Mouse (Mus musculus) telencephalon, adult 2 months (tissue): Measurements from ENCODE around the gene Phactr2.

ENCODE experiments used
- DNase-seq: peaks from one replicate; pipeline ENCODE4 v3.0.0-alpha.2; 2011; ENCODE audit warnings: low read depth, low spot score

Gene Phactr2

GRCm38 (mm10) chr10:13275152-13275551 lies 199.1 kb downstream of the Phactr2 start:
- no peak for DNase-seq

GRCm38 (mm10) chr10:13274699-13275098 lies 199.5 kb downstream of the Phactr2 start:
- DNase-seq: no peak

- no peak for DNase-seq
These were observed 200.5 kb downstream of the Phactr2 start for GRCm38 (mm10) chr10:13273756-13274155.

GRCm38 (mm10) chr10:13271716-13272115 lies 202.5 kb downstream of the Phactr2 start:
- no peak for DNase-seq

GRCm38 (mm10) chr10:13271099-13271498 lies 203.1 kb downstream of the Phactr2 start:
- DNase-seq: no peak

- no peak for DNase-seq
These were observed 203.9 kb downstream of the Phactr2 start for GRCm38 (mm10) chr10:13270270-13270669.

GRCm38 (mm10) chr10:13259251-13259650 lies 215.0 kb downstream of the Phactr2 start:
- no peak for DNase-seq

- DNase-seq: no peak
These were observed 218.0 kb downstream of the Phactr2 start for GRCm38 (mm10) chr10:13256196-13256595.

- DNase-seq: peak; percentile 47
These were observed 223.9 kb downstream of the Phactr2 start for GRCm38 (mm10) chr10:13250280-13250679.

GRCm38 (mm10) chr10:13249126-13249525 lies 225.1 kb downstream of the Phactr2 start:
- DNase-seq: no peak

GRCm38 (mm10) chr10:13245714-13246113 lies 228.5 kb downstream of the Phactr2 start:
- no peak for DNase-seq

GRCm38 (mm10) chr10:13244192-13244591 lies 230.0 kb downstream of the Phactr2 start:
- no peak for DNase-seq

- DNase-seq: no peak
These were observed 233.8 kb downstream of the Phactr2 start for GRCm38 (mm10) chr10:13240431-13240830.

GRCm38 (mm10) chr10:13238188-13238587 lies 236.0 kb downstream of the Phactr2 start:
- DNase-seq: no peak

- no peak for DNase-seq
These were observed 237.3 kb downstream of the Phactr2 start for GRCm38 (mm10) chr10:13236866-13237265.

GRCm38 (mm10) chr10:13234503-13234902 lies 239.7 kb downstream of the Phactr2 start:
- DNase-seq: no peak

GRCm38 (mm10) chr10:13233941-13234340 lies 240.3 kb downstream of the Phactr2 start:
- DNase-seq: no peak

GRCm38 (mm10) chr10:13233143-13233622 lies 241.0 kb downstream of the Phactr2 start:
- DNase-seq: no peak

- DNase-seq: peak; percentile 2
These were observed 241.6 kb downstream of the Phactr2 start for GRCm38 (mm10) chr10:13232443-13233142.

- no peak for DNase-seq
These were observed 243.5 kb downstream of the Phactr2 start for GRCm38 (mm10) chr10:13230716-13231115.

- DNase-seq: peak; percentile 2
These were observed 248.7 kb downstream of the Phactr2 start for GRCm38 (mm10) chr10:13225377-13226063.

GRCm38 (mm10) chr10:13222135-13222534 lies 252.1 kb downstream of the Phactr2 start:
- no peak for DNase-seq

GRCm38 (mm10) chr10:13220061-13220460 lies 254.2 kb downstream of the Phactr2 start:
- DNase-seq: no peak
